43 mouse cellular contexts compared by ENCODE assay signal in the genomic region with DNA sequence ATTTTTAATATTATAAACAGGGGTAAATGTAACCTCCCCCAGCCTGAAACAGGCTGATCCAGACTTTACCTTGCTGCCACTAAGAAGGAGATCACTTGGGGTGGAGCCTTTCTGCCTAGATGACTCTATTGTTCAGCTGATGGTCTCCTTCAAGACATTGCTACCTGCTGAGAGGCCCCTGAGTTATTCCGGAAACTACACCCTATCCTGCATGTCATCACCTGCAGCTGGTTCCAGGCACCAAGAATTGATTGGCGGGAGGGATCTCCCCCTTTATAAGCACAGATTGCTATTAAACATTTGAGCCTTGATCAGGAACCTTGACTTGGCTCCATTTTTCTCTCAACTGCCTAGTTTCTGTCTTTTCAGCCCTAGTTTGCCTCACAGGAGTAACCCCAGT. TPM values are rescaled to one million over a fixed set of nuclear protein-coding genes. Genes with fewer than 3 reads are reported as not detected.
"Had no signal": no experiment of that assay in that cellular context is flagged by ENCODE, and none has a peak within 500 bp of the region (broad histone marks: within the 10 kb centered on the region; RNA-seq: fewer than 3 reads in every experiment).

No protein-coding gene starts in this region.

- H3K27me3 ChIP-seq: heart, embryonic 12.5 days; heart, embryonic 13.5 days; heart, embryonic 15.5 days; hindbrain, embryonic 12.5 days; hindbrain, embryonic 13.5 days; hindbrain, embryonic 15.5 days; intestine, embryonic 15.5 days; kidney, embryonic 15.5 days had no signal

- H3K27ac ChIP-seq: heart, embryonic 10.5 days; heart, embryonic 13.5 days; heart, embryonic 15.5 days; hindbrain, embryonic 10.5 days; hindbrain, embryonic 12.5 days; hindbrain, embryonic 13.5 days; hindbrain, embryonic 14.5 days; hindbrain, embryonic 15.5 days; hindbrain, postnatal 0 days; intestine, embryonic 15.5 days; kidney, embryonic 15.5 days; kidney, postnatal 0 days; layer of hippocampus, adult 2 months; left cerebral cortex, adult 2 months had no signal

- H3K4me1 ChIP-seq: heart, embryonic 10.5 days; heart, embryonic 12.5 days; heart, embryonic 13.5 days; heart, embryonic 15.5 days; hindbrain, embryonic 10.5 days; hindbrain, embryonic 12.5 days; hindbrain, embryonic 13.5 days; hindbrain, embryonic 15.5 days; intestine, embryonic 15.5 days; kidney, embryonic 15.5 days had no signal

- ATAC-seq: hindbrain, embryonic 16.5 days; hindbrain, postnatal 0 days; inflammation-experienced regulatory T-cells, adult 6 months; intestine, embryonic 15.5 days; intestine, embryonic 16.5 days; intestine, postnatal 0 days had no signal

- H3K4me3 ChIP-seq: heart, embryonic 10.5 days; heart, embryonic 12.5 days; heart, embryonic 13.5 days; heart, embryonic 15.5 days; hindbrain, embryonic 10.5 days; hindbrain, embryonic 12.5 days; hindbrain, embryonic 13.5 days; hindbrain, embryonic 15.5 days; intestine, embryonic 15.5 days; kidney, embryonic 15.5 days; layer of hippocampus, adult 2 months; left cerebral cortex, adult 2 months had no signal

- H3K9ac ChIP-seq: heart, embryonic 12.5 days; heart, embryonic 13.5 days; heart, embryonic 15.5 days; hindbrain, embryonic 12.5 days; hindbrain, embryonic 13.5 days; hindbrain, embryonic 14.5 days; hindbrain, embryonic 15.5 days; intestine, embryonic 15.5 days; kidney, embryonic 15.5 days had no signal

- H3K4me2 ChIP-seq: heart, embryonic 12.5 days; heart, embryonic 13.5 days; heart, embryonic 15.5 days; hindbrain, embryonic 12.5 days; hindbrain, embryonic 13.5 days; hindbrain, embryonic 14.5 days; hindbrain, embryonic 15.5 days; intestine, embryonic 15.5 days; kidney, embryonic 15.5 days had no signal

- H3K9me3 ChIP-seq: heart, embryonic 15.5 days; hindbrain, embryonic 12.5 days; hindbrain, embryonic 15.5 days; intestine, embryonic 15.5 days; kidney, embryonic 15.5 days had no signal

- H3K36me3 ChIP-seq: heart, embryonic 10.5 days; heart, embryonic 12.5 days; heart, embryonic 13.5 days; heart, embryonic 15.5 days; hindbrain, embryonic 10.5 days; hindbrain, embryonic 12.5 days; hindbrain, embryonic 13.5 days; hindbrain, embryonic 15.5 days; intestine, embryonic 15.5 days; kidney, embryonic 15.5 days had no signal

- DNase-seq: heart, postnatal 10 days; heart, postnatal 14 days; heart, postnatal 36 days; heart, postnatal 4 days; kidney, adult 11 months; kidney, adult 18-20 months; kidney, adult 2 months; kidney, adult 8-10 months; kidney, adult 9 months; kidney, postnatal 10 days; kidney, postnatal 14 days; kidney, postnatal 25 days; kidney, postnatal 36 days; kidney, postnatal 4 days; layer of hippocampus, adult 9-11 months; layer of hippocampus, postnatal 36 days had no signal

RNA-seq across cellular contexts. Expression of a gene that starts 8.1 kb away (rescaled TPM):
- polyA plus RNA-seq: heart, embryonic 10.5 days; heart, embryonic 12.5 days; heart, embryonic 13.5 days; heart, embryonic 14.5 days; heart, embryonic 15.5 days; heart, embryonic 16.5 days; heart, postnatal 0 days; hindbrain, embryonic 10.5 days; hindbrain, embryonic 11.5 days; hindbrain, embryonic 12.5 days; hindbrain, embryonic 13.5 days; hindbrain, embryonic 14.5 days; hindbrain, embryonic 15.5 days; hindbrain, embryonic 16.5 days; hindbrain, postnatal 0 days; inflammation-experienced regulatory T-cells, adult 6 months; intestine, embryonic 14.5 days; intestine, embryonic 15.5 days; intestine, embryonic 16.5 days; intestine, postnatal 0 days; kidney, adult 2 months; kidney, embryonic 14.5 days; kidney, embryonic 15.5 days; kidney, embryonic 16.5 days; kidney, postnatal 0 days; large intestine, adult 2 months had no signal

RNA-seq across cellular contexts. Expression of a gene that starts 58.7 kb away (rescaled TPM):
- polyA plus RNA-seq: heart, embryonic 10.5 days; heart, embryonic 12.5 days; heart, embryonic 13.5 days; heart, embryonic 14.5 days; heart, embryonic 15.5 days; heart, embryonic 16.5 days; heart, postnatal 0 days; hindbrain, embryonic 10.5 days; hindbrain, embryonic 11.5 days; hindbrain, embryonic 12.5 days; hindbrain, embryonic 13.5 days; hindbrain, embryonic 14.5 days; hindbrain, embryonic 15.5 days; hindbrain, embryonic 16.5 days; hindbrain, postnatal 0 days; inflammation-experienced regulatory T-cells, adult 6 months; intestine, embryonic 14.5 days; intestine, embryonic 15.5 days; intestine, embryonic 16.5 days; intestine, postnatal 0 days; kidney, adult 2 months; kidney, embryonic 14.5 days; kidney, embryonic 15.5 days; kidney, embryonic 16.5 days; kidney, postnatal 0 days; large intestine, adult 2 months had no signal
